Mouse (Mus musculus) T-helper 1 cell (primary cell): ENCODE results near the gene Med28.

Source experiments
- in situ Hi-C: fragments of 300-600 bp; cut with MboI, MseI; formaldehyde crosslinking; loops from one replicate; pipeline ENCODE4 v1.15.1; 2025; ENCODE audit warnings: high pct_unique_total_duplicates

The Med28 gene

DNA sequence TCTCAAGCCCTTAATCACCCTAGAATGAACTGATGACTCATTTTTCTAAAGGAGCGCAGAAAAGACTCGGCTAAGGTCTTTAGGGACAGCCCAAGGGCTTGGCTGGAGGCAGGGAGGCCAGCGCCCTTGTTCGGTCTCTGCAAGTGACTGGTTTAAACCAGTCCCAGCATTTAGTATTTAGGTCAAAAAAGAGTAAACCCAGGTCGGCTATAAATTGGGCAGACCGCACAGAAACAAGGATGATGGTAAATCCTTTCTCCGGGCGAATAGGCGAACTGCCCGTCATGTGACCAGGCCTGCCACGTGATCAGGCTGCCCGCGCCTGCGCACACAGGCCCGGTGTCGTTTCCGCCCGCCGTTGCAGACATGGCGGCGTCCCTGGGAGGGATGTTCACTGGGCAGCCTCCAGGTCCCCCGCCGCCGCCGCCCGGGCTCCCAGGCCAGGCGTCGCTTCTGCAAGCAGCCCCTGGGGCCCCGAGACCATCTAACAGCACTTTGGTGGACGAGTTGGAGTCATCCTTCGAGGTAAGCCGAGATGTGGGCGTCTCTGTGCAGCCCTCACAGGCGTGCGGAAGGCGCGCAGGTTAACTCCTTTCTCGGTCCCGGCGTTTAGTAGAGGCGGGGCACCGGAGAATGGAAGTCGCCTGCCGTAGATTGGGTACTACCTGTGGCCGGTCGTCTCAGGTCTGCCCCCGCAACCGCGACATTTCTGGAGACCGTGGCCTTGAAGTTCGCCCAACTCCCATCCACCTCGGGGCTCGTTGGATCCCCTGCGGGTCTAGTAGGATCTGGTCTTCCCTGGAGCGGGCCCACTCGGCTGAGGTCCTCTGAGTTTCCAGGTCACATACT is at the start of gene Med28:
Gene Med28, plus strand, starts transcription at position 270 of the 849 bp plus-strand sequence.
- in situ Hi-C loops: loop anchor here (5.0 kb wide), 1 partner anchor 73 kb away; no protein-coding TSS in a partner anchor

- in situ Hi-C loops: loop anchor here (5.0 to 25.0 kb wide), 3 partner anchors 59 to 864 kb away; partner anchors contain the start of gene Ncapg
Measured at GRCm38 (mm10) chr5:45472880-45473450, 47.1 kb upstream of the Med28 start.

GRCm38 (mm10) chr5:45473521-45473920 is 46.5 kb upstream of the Med28 start:
- in situ Hi-C loops: loop anchor here (5.0 to 25.0 kb wide), 3 partner anchors 59 to 864 kb away; partner anchors contain the start of gene Ncapg

- in situ Hi-C loops: loop anchor here (5.0 to 25.0 kb wide), 3 partner anchors 58 to 863 kb away; partner anchors contain the start of gene Ncapg
Measured at GRCm38 (mm10) chr5:45474215-45474614, 45.8 kb upstream of the Med28 start.

DNA sequence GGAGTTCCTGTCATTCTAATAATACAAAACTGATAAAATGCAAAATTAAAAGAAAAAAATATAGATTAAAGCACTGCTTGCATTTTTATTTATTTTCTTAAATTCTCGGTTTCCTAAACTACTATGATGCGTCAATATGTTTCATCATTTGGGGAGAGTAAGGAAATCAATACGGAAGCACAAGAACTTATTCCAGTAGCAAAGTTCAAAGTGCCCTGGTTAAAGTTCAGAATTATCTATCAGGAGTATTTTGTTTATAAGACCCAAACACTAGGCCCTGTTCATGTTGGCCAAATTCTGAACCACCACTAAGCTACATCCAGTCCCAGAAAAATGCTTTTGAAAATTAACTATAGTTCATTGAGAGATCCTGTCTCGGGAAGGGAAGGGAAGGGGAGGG is 45.3 kb upstream of the Med28 start:
- in situ Hi-C loops: loop anchor here (5.0 to 25.0 kb wide), 3 partner anchors 58 to 863 kb away; partner anchors contain the start of gene Ncapg

GRCm38 (mm10) chr5:45475771-45476170 is 44.3 kb upstream of the Med28 start:
- in situ Hi-C loops: no loop called here

GRCm38 (mm10) chr5:45476288-45476687 is 43.7 kb upstream of the Med28 start:
- in situ Hi-C loops: no loop called here

GRCm38 (mm10) chr5:45477601-45478000 is 42.4 kb upstream of the Med28 start:
- in situ Hi-C loops: no loop called here

GRCm38 (mm10) chr5:45480066-45480465 is 40.0 kb upstream of the Med28 start:
- in situ Hi-C loops: no loop called here

- in situ Hi-C loops: no loop called here
Measured at GRCm38 (mm10) chr5:45481125-45481524, 38.9 kb upstream of the Med28 start.

- in situ Hi-C loops: no loop called here
Measured at GRCm38 (mm10) chr5:45482607-45483006, 37.4 kb upstream of the Med28 start.

GRCm38 (mm10) chr5:45483654-45484053 is 36.4 kb upstream of the Med28 start:
- in situ Hi-C loops: no loop called here

GRCm38 (mm10) chr5:45491776-45492175 is 28.3 kb upstream of the Med28 start:
- in situ Hi-C loops: loop anchor here (5.0 to 10.0 kb wide), 2 partner anchors 39 to 373 kb away; partner anchors contain the start of genes Clrn2 and Qdpr

GRCm38 (mm10) chr5:45493191-45494092 is 26.6 kb upstream of the Med28 start, which contains the start of gene Lap3:
Gene Lap3 (plus strand): TSS chr5:45493374.
- in situ Hi-C loops: loop anchor here (5.0 to 10.0 kb wide), 2 partner anchors 41 to 371 kb away; partner anchors contain the start of genes Clrn2 and Qdpr

DNA sequence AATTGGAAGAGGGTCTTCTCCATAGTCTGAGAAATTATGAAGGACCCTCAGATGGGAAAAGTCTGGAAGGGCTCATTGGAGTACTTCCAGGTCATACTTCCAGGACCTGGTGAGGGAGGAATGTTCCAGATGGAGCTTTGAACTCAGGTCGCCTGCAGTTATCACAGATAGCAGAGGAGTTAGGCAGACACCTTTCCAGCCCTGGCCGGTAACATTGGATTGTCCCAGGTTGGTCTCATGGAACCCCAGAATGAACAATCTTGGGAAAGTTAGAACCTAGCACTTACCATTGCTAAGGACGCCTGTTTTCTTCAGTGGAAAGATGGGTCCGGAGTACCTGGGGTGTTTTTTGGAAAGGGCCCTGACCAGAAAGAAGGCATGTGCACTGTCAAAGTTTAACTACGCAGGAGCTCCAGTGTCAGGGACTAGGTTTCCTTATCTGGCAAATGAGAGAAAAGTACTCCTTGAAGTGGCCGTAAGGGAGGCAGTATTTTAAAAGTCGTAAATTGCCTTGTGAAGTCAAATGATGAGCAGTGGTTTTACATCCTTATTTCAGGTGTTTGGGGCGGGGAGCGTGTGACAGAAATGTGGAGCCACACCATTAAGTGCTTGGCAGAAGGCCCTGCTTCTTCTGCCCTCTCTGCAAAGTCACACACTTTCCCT is 25.8 kb upstream of the Med28 start:
- in situ Hi-C loops: loop anchor here (5.0 to 10.0 kb wide), 2 partner anchors 42 to 371 kb away; partner anchors contain the start of genes Clrn2 and Qdpr

GRCm38 (mm10) chr5:45495429-45495975 is 24.5 kb upstream of the Med28 start:
- in situ Hi-C loops: loop anchor here (10.0 kb wide), 1 partner anchor 369 kb away; no protein-coding TSS in a partner anchor

- in situ Hi-C loops: loop anchor here (10.0 kb wide), 1 partner anchor 369 kb away; no protein-coding TSS in a partner anchor
Measured at GRCm38 (mm10) chr5:45496042-45496441, 24.0 kb upstream of the Med28 start.

- in situ Hi-C loops: loop anchor here (10.0 kb wide), 1 partner anchor 368 kb away; no protein-coding TSS in a partner anchor
Measured at GRCm38 (mm10) chr5:45496479-45496878, 23.6 kb upstream of the Med28 start.

- in situ Hi-C loops: loop anchor here (10.0 kb wide), 1 partner anchor 368 kb away; no protein-coding TSS in a partner anchor
Measured at GRCm38 (mm10) chr5:45496930-45497550, 23.0 kb upstream of the Med28 start.
